In genomic region chr1:20890941-20891399, GRCm38 (mm10) we compare ENCODE assay signal across 8 mouse cellular contexts. TPM values are rescaled to one million over a fixed set of nuclear protein-coding genes. Genes with fewer than 3 reads are reported as not detected.
A peak's percentile ranks its signal among the peaks of the same experiment; 100 is the strongest.
DNase-seq lines count a peak whose midpoint lies in the region; ATAC-seq and TF ChIP-seq lines count a peak whose summit lies in the region.

No protein-coding gene starts in this region.

- H3K4me3 ChIP-seq in E14TG2a.4 (replicated peaks; ENCODE audit: low read length) = peak overlapping the region; percentile 88
- peak overlapping the region; percentile 59 for H3K4me3 ChIP-seq in hindbrain, embryonic 11.5 days (ENCODE audit: low read depth, low read length)
- peak overlapping the region; percentile 58 for H3K4me3 ChIP-seq in lung, embryonic 16.5 days (ENCODE audit: low read length)
- H3K4me3 ChIP-seq in thymus, adult 2 months (ENCODE audit: control insufficient read depth, insufficient read depth, low read length) = peak overlapping the region; percentile 71

- no peaks in the 10 kb centered on the region for H3K36me3 ChIP-seq in E14TG2a.4 (ENCODE audit: insufficient read depth, low read length)
- H3K36me3 ChIP-seq in hindbrain, embryonic 11.5 days (ENCODE audit: control insufficient read depth, insufficient read depth, low read length) = no peaks in the 10 kb centered on the region
- H3K36me3 ChIP-seq in lung, embryonic 16.5 days (ENCODE audit: control insufficient read depth, insufficient read depth, low read length) = no peaks in the 10 kb centered on the region
- H3K36me3 ChIP-seq in thymus, adult 2 months (ENCODE audit: control insufficient read depth, insufficient read depth, low read length) = no peaks in the 10 kb centered on the region

- TF ChIP-seq CTCF in E14TG2a.4 (conservative IDR thresholded peaks at IDR 0.05; ENCODE audit: low read length) = no peak
- no peak for TF ChIP-seq CTCF in thymus, adult 2 months (IDR thresholded peaks at IDR 0.05; ENCODE audit: borderline replicate concordance, control insufficient read depth, extremely low read depth, insufficient read depth, low read length, poor library complexity)

- peak overlapping the region; percentile 65 for H3K4me2 ChIP-seq in hindbrain, embryonic 11.5 days (replicated peaks; ENCODE audit: low read depth, low read length)
- H3K4me2 ChIP-seq in lung, embryonic 16.5 days (ENCODE audit: low read depth, low read length) = peak overlapping the region; percentile 94

- under 1% methylated on average over 20 of the region's 20 CpGs for WGBS in hindbrain, embryonic 11.5 days
- 1% methylated on average over 20 of the region's 20 CpGs for WGBS in lung, embryonic 16.5 days
- WGBS in thymus, adult 2 months = under 1% methylated on average over 20 of the region's 20 CpGs

- TF ChIP-seq POLR2A in thymus, adult 2 months (IDR thresholded peaks at IDR 0.05; ENCODE audit: control insufficient read depth, extremely low read depth, insufficient read depth, low read length, poor library complexity) = no peak

- DNase-seq in cerebellum, adult 11-12 months = peak; percentile 86
- DNase-seq in hindbrain, embryonic 11.5 days (ENCODE audit: low spot score) = peak; percentile 70
- peak; percentile 80 for DNase-seq in layer of hippocampus, adult 9-11 months
- DNase-seq in ovary, adult 18-20 months (ENCODE audit: low spot score) = peak; percentile 49
- peak; percentile 76 for DNase-seq in thymus, adult 2 months

- peak; percentile 86 for ATAC-seq in frontal cortex, adult (ENCODE audit: low TSS enrichment)
- peak; percentile 85 for ATAC-seq in hindbrain, embryonic 11.5 days (ENCODE audit: low FRiP score)
- peak; percentile 76 for ATAC-seq in lung, embryonic 16.5 days (ENCODE audit: low read depth)

- H3K9me3 ChIP-seq in E14TG2a.4 (ENCODE audit: low read length) = no peaks in the 10 kb centered on the region
- H3K9me3 ChIP-seq in hindbrain, embryonic 11.5 days (ENCODE audit: control insufficient read depth, low read length) = no peaks in the 10 kb centered on the region
- no peaks in the 10 kb centered on the region for H3K9me3 ChIP-seq in lung, embryonic 16.5 days (ENCODE audit: control insufficient read depth, low read length)

- H3K4me1 ChIP-seq in E14TG2a.4 (replicated peaks; ENCODE audit: low read depth, low read length) = peaks cover 23% of the 10 kb centered on the region
- H3K4me1 ChIP-seq in hindbrain, embryonic 11.5 days (replicated peaks; ENCODE audit: control insufficient read depth, insufficient read depth, low read length) = no peaks in the 10 kb centered on the region
- 0 out of 2 replicates have a peak, but pooled peaks cover 4% of the 10 kb centered on the region for H3K4me1 ChIP-seq in lung, embryonic 16.5 days (replicated peaks; ENCODE audit: control insufficient read depth, insufficient read depth, low read length)
- H3K4me1 ChIP-seq in thymus, adult 2 months (replicated peaks; ENCODE audit: control insufficient read depth, insufficient read depth, low read length) = peaks cover 9% of the 10 kb centered on the region

- H3K27ac ChIP-seq in hindbrain, embryonic 11.5 days (ENCODE audit: low read depth, low read length) = peak overlapping the region; percentile 83
- peak overlapping the region; percentile 77 for H3K27ac ChIP-seq in lung, embryonic 16.5 days (ENCODE audit: low read length)
- peak overlapping the region; percentile 5; the same call in 1 of the 2 replicates for H3K27ac ChIP-seq in thymus, adult 2 months (ENCODE audit: control insufficient read depth, insufficient read depth, low read length)

- H3K9ac ChIP-seq in hindbrain, embryonic 11.5 days (ENCODE audit: low read depth, low read length) = peak overlapping the region; percentile 69
- peak overlapping the region; percentile 79 for H3K9ac ChIP-seq in lung, embryonic 16.5 days (ENCODE audit: low read length)

- H3K27me3 ChIP-seq in E14TG2a.4 (ENCODE audit: insufficient read depth, low read length) = peaks cover 13% of the 10 kb centered on the region
- H3K27me3 ChIP-seq in hindbrain, embryonic 11.5 days (ENCODE audit: control insufficient read depth, insufficient read depth, low read length) = no peaks in the 10 kb centered on the region
- H3K27me3 ChIP-seq in lung, embryonic 16.5 days (ENCODE audit: control insufficient read depth, insufficient read depth, low read depth, low read length) = no peaks in the 10 kb centered on the region
- H3K27me3 ChIP-seq in thymus, adult 2 months (ENCODE audit: control insufficient read depth, insufficient read depth, low read length) = no peaks in the 10 kb centered on the region

RNA-seq across cellular contexts. Expression of gene Paqr8, which starts 0.6 kb away (rescaled TPM):
- 10.0 and 11.9 TPM in 2 replicates for polyA plus RNA-seq in hindbrain, embryonic 11.5 days (2014; fragmentation: Nextera tagmentation; extraction: Ambion mirVana)
- 4.4 and 5.5 TPM in 2 replicates for polyA plus RNA-seq in lung, embryonic 16.5 days (2015; fragmentation: Nextera tagmentation; extraction: Ambion mirVana)
- 9.6 and 10.6 TPM in 2 replicates for polyA plus RNA-seq in thymus, adult 2 months (2012; rRNA removed)

Comparison
In these comparisons a context has a peak if more than half of its experiments do, and no peak if none do; other contexts are left out.
1. Peak in every context shown above with its lines: DNase-seq, ATAC-seq, H3K4me3 ChIP-seq and H3K27ac ChIP-seq.
2. H3K27ac ChIP-seq: peak in every context shown above with its lines; median percentile 83 in hindbrain, embryonic 11.5 days; 77 in lung, embryonic 16.5 days; 5 in thymus, adult 2 months.